Mouse (Mus musculus): ENCODE results near the gene Zscan2.
A peak's percentile ranks its signal among the peaks of the same experiment; 100 is the strongest.

Zscan2 gene

DNA sequence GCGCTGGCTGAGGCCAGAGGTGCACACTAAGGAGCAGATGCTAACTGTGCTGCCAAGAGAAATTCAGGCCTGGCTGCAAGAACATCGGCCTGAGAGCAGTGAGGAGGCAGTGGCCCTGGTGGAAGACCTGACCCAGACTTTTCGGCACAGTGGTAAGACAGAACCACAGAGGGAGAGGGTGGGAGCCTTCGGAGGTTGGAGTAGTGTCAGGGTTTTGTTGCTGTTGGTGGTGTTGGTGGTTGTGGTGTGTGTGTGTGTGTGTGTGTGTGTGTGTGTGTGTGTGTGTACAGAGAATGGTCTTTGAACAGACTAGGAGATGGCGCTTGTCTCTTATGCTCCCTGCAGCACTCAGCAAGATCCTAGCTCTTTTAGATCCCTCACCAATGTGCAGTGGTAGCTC, 2.8 kb downstream of the Zscan2 start:
- TF ChIP-seq POU5F1 (IDR thresholded peaks at IDR 0.05; ENCODE audit: borderline replicate concordance, low read length) (no peak), CTCF (conservative IDR thresholded peaks at IDR 0.05; ENCODE audit: low read length) (no peak), NANOG (IDR thresholded peaks at IDR 0.05; ENCODE audit: borderline replicate concordance, low read length) (no peak)
- Histone ChIP-seq H3K36me3 (ENCODE audit: insufficient read depth, low read length) (peaks cover 5% of the 10 kb centered on the region; the same call in 1 of the 2 replicates), H3K4me1 (replicated peaks; ENCODE audit: low read depth, low read length) (peaks cover 29% of the 10 kb centered on the region), H3K4me3 (replicated peaks; ENCODE audit: low read length) (no peak overlapping the region), H3K9me3 (ENCODE audit: low read length) (no peaks in the 10 kb centered on the region), H3K27me3 (ENCODE audit: insufficient read depth, low read length) (no peaks in the 10 kb centered on the region)

DNA sequence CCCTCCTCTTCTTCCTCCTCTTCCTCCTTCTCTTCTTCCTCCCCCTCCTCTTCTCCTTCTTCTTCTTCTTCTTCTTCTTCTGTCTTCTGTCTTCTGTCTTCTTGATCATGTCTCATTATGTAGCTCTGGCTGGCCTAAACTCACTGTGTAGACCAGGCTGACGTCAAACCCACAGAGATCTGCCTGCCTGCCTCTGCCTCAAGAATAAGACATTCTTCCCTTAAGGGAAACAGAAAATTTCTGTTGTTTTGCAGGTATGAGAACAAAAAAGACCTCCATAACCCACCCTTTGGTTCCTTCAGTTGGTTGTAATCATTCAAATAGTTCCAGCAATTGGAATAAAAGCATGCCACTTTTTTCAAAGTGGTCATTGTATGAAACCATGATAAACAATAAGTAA, 3.4 kb downstream of the Zscan2 start:
- Histone ChIP-seq H3K27me3 (ENCODE audit: insufficient read depth, low read length) (no peaks in the 10 kb centered on the region), H3K36me3 (ENCODE audit: insufficient read depth, low read length) (peaks cover 5% of the 10 kb centered on the region; the same call in 1 of the 2 replicates), H3K9me3 (ENCODE audit: low read length) (no peaks in the 10 kb centered on the region), H3K4me1 (replicated peaks; ENCODE audit: low read depth, low read length) (peaks cover 29% of the 10 kb centered on the region), H3K4me3 (replicated peaks; ENCODE audit: low read length) (no peak overlapping the region)
- TF ChIP-seq NANOG (IDR thresholded peaks at IDR 0.05; ENCODE audit: borderline replicate concordance, low read length) (no peak), CTCF (conservative IDR thresholded peaks at IDR 0.05; ENCODE audit: low read length) (no peak), POU5F1 (IDR thresholded peaks at IDR 0.05; ENCODE audit: borderline replicate concordance, low read length) (no peak)

DNA sequence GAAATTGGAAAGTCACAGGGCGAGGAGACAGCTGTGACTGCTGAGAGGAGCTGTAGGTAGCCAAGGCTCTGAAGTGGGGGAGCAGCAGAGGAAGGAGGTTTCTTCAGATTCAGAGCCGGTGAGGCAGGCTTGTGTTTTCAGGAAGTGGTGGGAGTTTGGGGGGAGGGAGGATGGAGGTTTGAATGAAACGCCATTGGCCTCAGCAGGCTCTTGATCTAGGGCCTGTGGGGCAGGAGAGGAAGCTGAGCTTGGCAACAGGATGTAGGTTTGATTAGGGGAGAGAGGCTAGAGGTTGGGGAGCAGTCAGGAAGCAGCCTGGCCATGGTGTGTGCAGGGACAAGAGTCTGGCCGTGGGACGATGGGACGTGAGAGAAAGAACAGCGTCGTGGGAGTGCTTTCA, 4.1 kb downstream of the Zscan2 start:
- Histone ChIP-seq H3K36me3 (ENCODE audit: insufficient read depth, low read length) (peaks cover 5% of the 10 kb centered on the region; the same call in 1 of the 2 replicates), H3K9me3 (ENCODE audit: low read length) (no peaks in the 10 kb centered on the region), H3K4me1 (replicated peaks; ENCODE audit: low read depth, low read length) (peaks cover 27% of the 10 kb centered on the region), H3K27me3 (ENCODE audit: insufficient read depth, low read length) (no peaks in the 10 kb centered on the region), H3K4me3 (replicated peaks; ENCODE audit: low read length) (no peak overlapping the region)
- no peak for TF ChIP-seq NANOG (IDR thresholded peaks at IDR 0.05; ENCODE audit: borderline replicate concordance, low read length)
- no peak for TF ChIP-seq CTCF (conservative IDR thresholded peaks at IDR 0.05; ENCODE audit: low read length)
- TF ChIP-seq POU5F1 (IDR thresholded peaks at IDR 0.05; ENCODE audit: borderline replicate concordance, low read length): no peak

DNA sequence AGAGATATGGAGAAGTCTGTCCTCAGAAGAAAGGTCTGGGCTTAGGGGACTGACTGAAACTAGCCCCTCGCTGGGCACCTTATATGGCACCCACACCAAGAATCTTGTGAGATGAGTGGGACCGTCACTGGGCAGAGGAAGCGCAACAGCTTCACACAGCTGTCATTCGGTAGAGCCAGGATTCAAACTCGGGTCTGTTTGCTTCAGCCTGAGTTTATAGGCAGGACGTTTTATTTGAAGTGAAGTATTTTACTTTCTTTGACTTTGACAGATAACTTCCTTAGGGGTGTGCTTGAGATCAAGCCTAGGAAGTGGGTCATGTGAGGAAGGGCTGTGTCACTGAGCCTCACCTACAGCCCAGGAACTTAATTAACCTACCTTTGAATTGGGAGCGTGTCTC, 4.8 kb downstream of the Zscan2 start:
- H3K27me3 ChIP-seq (ENCODE audit: insufficient read depth, low read length): no peaks in the 10 kb centered on the region
- peaks cover 5% of the 10 kb centered on the region; the same call in 1 of the 2 replicates for H3K36me3 ChIP-seq (ENCODE audit: insufficient read depth, low read length)
- no peaks in the 10 kb centered on the region for H3K9me3 ChIP-seq (ENCODE audit: low read length)

DNA sequence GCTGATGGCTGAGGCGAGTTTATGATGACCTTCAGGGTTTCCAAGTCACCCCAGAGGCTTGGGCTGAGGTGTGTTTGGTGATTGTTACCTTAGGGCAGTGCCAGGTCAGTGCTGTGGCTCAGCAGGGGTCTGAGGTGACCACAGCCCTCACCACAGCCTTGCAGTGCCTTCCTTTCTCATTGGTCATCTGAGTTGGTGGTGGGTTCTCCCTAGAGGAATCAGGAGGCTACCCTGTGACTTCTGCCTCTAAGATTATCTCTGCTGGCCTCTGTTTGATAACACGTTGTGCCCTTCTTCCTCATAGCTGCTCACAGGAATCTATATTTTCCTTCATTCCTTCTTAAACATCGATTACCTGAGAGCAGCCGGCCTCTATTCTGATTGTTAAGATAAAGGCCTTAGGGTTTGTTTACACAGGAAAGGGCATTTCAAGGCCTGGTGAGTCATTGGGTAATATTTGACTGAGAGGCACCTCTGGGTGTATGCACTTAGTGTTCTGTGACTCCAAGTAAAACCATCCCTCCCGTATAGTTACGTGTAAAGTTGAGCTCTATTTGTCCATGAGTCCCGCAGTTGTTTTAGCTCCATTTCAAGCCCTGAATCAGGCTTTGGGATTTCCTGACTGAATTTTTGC, 5.9 kb downstream of the Zscan2 start:
- no peak for TF ChIP-seq POU5F1 (IDR thresholded peaks at IDR 0.05; ENCODE audit: borderline replicate concordance, low read length)
- no peak for TF ChIP-seq CTCF (conservative IDR thresholded peaks at IDR 0.05; ENCODE audit: low read length)
- TF ChIP-seq NANOG (IDR thresholded peaks at IDR 0.05; ENCODE audit: borderline replicate concordance, low read length): no peak

More for the DNA sequence above, 4.8 kb downstream of the Zscan2 start:
- TF ChIP-seq CTCF (conservative IDR thresholded peaks at IDR 0.05; ENCODE audit: low read length) (no peak), POU5F1 (IDR thresholded peaks at IDR 0.05; ENCODE audit: borderline replicate concordance, low read length) (no peak), NANOG (IDR thresholded peaks at IDR 0.05; ENCODE audit: borderline replicate concordance, low read length) (no peak)
- Histone ChIP-seq H3K4me1 (replicated peaks; ENCODE audit: low read depth, low read length) (peaks cover 20% of the 10 kb centered on the region), H3K4me3 (replicated peaks; ENCODE audit: low read length) (no peak overlapping the region)

DNA sequence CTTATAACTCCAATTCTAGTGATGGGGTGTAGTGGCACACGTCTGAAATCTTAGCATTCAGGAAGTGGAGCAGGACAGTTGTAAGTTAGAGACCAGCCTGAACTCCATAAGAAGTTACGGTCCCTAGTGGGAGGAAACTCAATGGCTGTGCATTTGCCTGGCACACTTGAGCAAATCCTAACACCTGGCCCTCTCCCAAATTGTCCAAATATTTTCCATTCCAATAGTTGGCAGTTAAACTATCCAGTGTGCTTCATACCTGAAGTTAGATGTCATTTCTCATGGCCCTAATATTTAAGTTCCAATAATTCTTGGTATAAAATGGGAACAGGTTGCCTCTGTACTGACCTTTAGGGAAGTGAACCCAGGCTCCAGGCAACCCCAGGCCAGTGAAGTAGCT, 8.0 kb downstream of the Zscan2 start:
- Histone ChIP-seq H3K4me1 (replicated peaks; ENCODE audit: low read depth, low read length) (peaks cover 4% of the 10 kb centered on the region; the same call in 1 of the 2 replicates), H3K9me3 (ENCODE audit: low read length) (no peaks in the 10 kb centered on the region), H3K4me3 (replicated peaks; ENCODE audit: low read length) (no peak overlapping the region), H3K36me3 (ENCODE audit: insufficient read depth, low read length) (peaks cover 5% of the 10 kb centered on the region; the same call in 1 of the 2 replicates), H3K27me3 (ENCODE audit: insufficient read depth, low read length) (peaks cover under 1% of the 10 kb centered on the region)
- TF ChIP-seq CTCF (conservative IDR thresholded peaks at IDR 0.05; ENCODE audit: low read length) (no peak), POU5F1 (IDR thresholded peaks at IDR 0.05; ENCODE audit: borderline replicate concordance, low read length) (no peak), NANOG (IDR thresholded peaks at IDR 0.05; ENCODE audit: borderline replicate concordance, low read length) (no peak)

More for the DNA sequence above, 5.9 kb downstream of the Zscan2 start:
- Histone ChIP-seq H3K4me3 (replicated peaks; ENCODE audit: low read length) (no peak overlapping the region), H3K4me1 (replicated peaks; ENCODE audit: low read depth, low read length) (peaks cover 14% of the 10 kb centered on the region), H3K27me3 (ENCODE audit: insufficient read depth, low read length) (no peaks in the 10 kb centered on the region), H3K9me3 (ENCODE audit: low read length) (no peaks in the 10 kb centered on the region), H3K36me3 (ENCODE audit: insufficient read depth, low read length) (peaks cover 5% of the 10 kb centered on the region; the same call in 1 of the 2 replicates)

DNA sequence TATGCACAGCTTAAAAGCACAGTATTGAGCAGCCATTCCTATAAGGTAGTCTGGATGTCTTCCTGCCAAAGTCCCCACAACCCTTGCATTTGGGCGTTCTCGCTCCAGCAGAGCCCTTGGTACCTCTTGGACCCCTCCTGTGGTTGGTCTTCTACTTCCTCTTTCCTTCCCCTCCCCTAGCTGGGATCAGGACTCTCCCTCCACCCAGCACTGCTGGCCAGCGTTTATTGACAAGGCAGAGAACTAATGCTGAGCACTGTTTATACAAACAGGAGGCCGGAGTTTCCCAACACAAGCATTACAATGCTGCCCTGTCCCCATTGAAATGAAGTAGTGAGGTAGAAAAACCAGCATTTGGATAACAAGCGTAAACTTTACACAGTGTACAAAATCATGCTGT, 12.3 kb downstream of the Zscan2 start:
- peaks cover 20% of the 10 kb centered on the region for H3K4me1 ChIP-seq (replicated peaks; ENCODE audit: low read depth, low read length)
- H3K36me3 ChIP-seq (ENCODE audit: insufficient read depth, low read length): 0 out of 2 replicates have a peak, but pooled peaks cover 3% of the 10 kb centered on the region
- no peak overlapping the region for H3K4me3 ChIP-seq (replicated peaks; ENCODE audit: low read length)
- H3K27me3 ChIP-seq (ENCODE audit: insufficient read depth, low read length): peaks cover 43% of the 10 kb centered on the region
- no peaks in the 10 kb centered on the region for H3K9me3 ChIP-seq (ENCODE audit: low read length)
- no peak for TF ChIP-seq POU5F1 (IDR thresholded peaks at IDR 0.05; ENCODE audit: borderline replicate concordance, low read length)
- no peak for TF ChIP-seq NANOG (IDR thresholded peaks at IDR 0.05; ENCODE audit: borderline replicate concordance, low read length)
- no peak for TF ChIP-seq CTCF (conservative IDR thresholded peaks at IDR 0.05; ENCODE audit: low read length)

DNA sequence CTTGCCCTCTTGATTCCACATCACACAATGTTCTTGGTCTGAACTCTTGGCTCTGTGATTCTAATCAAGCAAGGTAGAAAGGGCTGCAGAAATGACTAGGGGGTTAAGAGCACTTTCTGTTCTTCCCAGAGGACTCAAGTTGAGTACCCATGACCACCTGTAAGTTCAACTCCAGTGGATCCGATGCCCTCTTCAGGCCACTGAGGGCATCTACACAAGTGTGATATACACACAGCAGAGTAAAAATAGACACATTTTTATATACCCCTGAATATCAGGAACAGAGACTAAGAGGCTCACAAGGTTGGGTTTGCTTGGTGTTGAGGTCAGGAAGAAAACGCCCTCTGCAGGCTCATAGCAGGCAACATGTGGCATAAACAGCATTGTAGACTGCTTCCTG, 12.9 kb downstream of the Zscan2 start:
- no peaks in the 10 kb centered on the region for H3K9me3 ChIP-seq (ENCODE audit: low read length)
- peaks cover 44% of the 10 kb centered on the region for H3K27me3 ChIP-seq (ENCODE audit: insufficient read depth, low read length)

More for the DNA sequence above, 12.9 kb downstream of the Zscan2 start:
- H3K4me1 ChIP-seq (replicated peaks; ENCODE audit: low read depth, low read length): peaks cover 20% of the 10 kb centered on the region
- peak; percentile 64 for TF ChIP-seq CTCF (conservative IDR thresholded peaks at IDR 0.05; ENCODE audit: low read length)
- no peak for TF ChIP-seq POU5F1 (IDR thresholded peaks at IDR 0.05; ENCODE audit: borderline replicate concordance, low read length)
- H3K36me3 ChIP-seq (ENCODE audit: insufficient read depth, low read length): 0 out of 2 replicates have a peak, but pooled peaks cover 3% of the 10 kb centered on the region
- H3K4me3 ChIP-seq (replicated peaks; ENCODE audit: low read length): no peak overlapping the region
